Mouse (Mus musculus) CH12.LX (cell line): Measurements from ENCODE around the gene Ackr1.

Experiments
- BHLHE40 ChIP-seq: IDR thresholded peaks from 2 replicates; pipeline ENCODE4 v1.6.1; 2011; ENCODE audit warnings: mild to moderate bottlenecking, low read depth, low read length, improper control_type of control experiment
- CHD2 ChIP-seq: IDR thresholded peaks from 2 replicates; pipeline ENCODE4 v1.6.1; 2011; ENCODE audit warnings: low read length, improper control_type of control experiment
- CTCF ChIP-seq, 2 experiments: IDR thresholded peaks in 1 of 2; conservative IDR thresholded peaks in 1 of 2; 2 replicates each; pipeline ENCODE4 v1.5.1; 2011 to 2012; ENCODE audit warnings: low read depth in 2 of 2, low read length in 2 of 2, improper control_type of control experiment in 1 of 2, inconsistent platforms in 1 of 2, mild to moderate bottlenecking in 1 of 2, moderate library complexity in 1 of 2
- EP300 ChIP-seq: IDR thresholded peaks from 2 replicates; pipeline ENCODE4 v1.6.1; 2011; ENCODE audit warnings: low read length, improper control_type of control experiment
- GABPA ChIP-seq: IDR thresholded peaks from 2 replicates; pipeline ENCODE4 v1.6.1; 2012; ENCODE audit warnings: low read depth, low read length, improper control_type of control experiment, inconsistent platforms; ENCODE audit not compliant: insufficient replicate concordance
- HCFC1 ChIP-seq: IDR thresholded peaks from 2 replicates; pipeline ENCODE4 v1.6.1; 2012; ENCODE audit warnings: low read depth, mild to moderate bottlenecking, inconsistent platforms, low read length, improper control_type of control experiment
- KAT2A ChIP-seq: IDR thresholded peaks from 2 replicates; pipeline ENCODE4 v1.6.1; 2012; ENCODE audit warnings: low read length, improper control_type of control experiment, inconsistent platforms; ENCODE audit not compliant: insufficient replicate concordance
- MAFK ChIP-seq: IDR thresholded peaks from 2 replicates; pipeline ENCODE4 v1.6.1; 2011; ENCODE audit warnings: low read length, improper control_type of control experiment; ENCODE audit not compliant: insufficient replicate concordance
- MAX ChIP-seq: IDR thresholded peaks from 2 replicates; pipeline ENCODE4 v1.6.1; 2011; ENCODE audit warnings: low read length, improper control_type of control experiment
- MAZ ChIP-seq: IDR thresholded peaks from 2 replicates; pipeline ENCODE4 v1.6.1; 2012; ENCODE audit warnings: low read depth, mild to moderate bottlenecking, inconsistent platforms, low read length, improper control_type of control experiment, moderate library complexity
- MEF2A ChIP-seq: IDR thresholded peaks from 2 replicates; pipeline ENCODE4 v1.6.1; 2014; ENCODE audit warnings: low read depth, mild to moderate bottlenecking, inconsistent platforms, low read length, improper control_type of control experiment, borderline replicate concordance
- POLR2A ChIP-seq: IDR thresholded peaks from 2 replicates; pipeline ENCODE4 v1.6.1; 2011; ENCODE audit warnings: low read depth, mild to moderate bottlenecking, improper control_type of control experiment, low read length
- SIN3A ChIP-seq: IDR thresholded peaks from 2 replicates; pipeline ENCODE4 v1.6.1; 2012; ENCODE audit warnings: low read length, improper control_type of control experiment, inconsistent platforms
- SMC3 ChIP-seq: IDR thresholded peaks from 2 replicates; pipeline ENCODE4 v1.6.1; 2011; ENCODE audit warnings: low read depth, low read length, improper control_type of control experiment

DNA sequence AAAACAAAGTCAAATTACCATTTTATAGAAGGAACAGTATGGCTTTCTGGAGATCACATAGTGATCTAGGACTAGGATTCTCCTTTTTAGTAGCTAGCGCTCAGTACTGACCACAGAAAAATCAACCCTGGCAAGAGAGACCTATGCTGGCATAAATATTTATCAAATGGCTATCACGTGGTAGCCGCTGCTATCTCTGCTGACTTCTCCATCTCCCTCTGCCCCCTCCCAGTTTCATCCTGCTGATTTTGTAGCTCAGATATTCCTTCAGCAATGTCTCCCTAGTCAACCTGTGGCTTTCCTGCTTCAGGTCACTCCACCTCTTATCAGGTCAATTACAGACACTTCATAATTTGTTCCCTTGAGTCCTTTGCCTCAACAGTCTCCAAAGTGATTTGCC is 17.8 kb downstream of the Ackr1 start:
- TF ChIP-seq CHD2 (no peak), CTCF (conservative IDR thresholded peaks at IDR 0.05 in 1 of 2, IDR thresholded peaks at IDR 0.05 in 1 of 2; ENCODE audit: low read depth in 2 of 2, low read length in 2 of 2) (no peak), MEF2A (no peak), MAFK (no peak), GABPA (no peak), EP300 (no peak), HCFC1 (no peak), SIN3A (no peak), SMC3 (no peak), POLR2A (no peak), MAZ (no peak), KAT2A (no peak), BHLHE40 (no peak), MAX (no peak)
